Mouse (Mus musculus) forebrain, embryonic 14.5 days (tissue): ENCODE measurements at regions not wholly inside any gene's neighbourhood (a gene's known extent, or its start where the extent isn't known, plus 50 kb on each side); places are given as distances from the start of the nearest gene placed in this dataset.

Experiments used
- ATAC-seq: fragments of 200-750 bp; cut with Nextera tagmentation; 2 replicates; pipeline ENCODE4 v1.8.0; 2017; ENCODE audit warnings: mild to moderate bottlenecking, moderate library complexity
- DNase-seq: peaks from one replicate; pipeline ENCODE4 v3.0.0-alpha.2; 2015; ENCODE audit warnings: low spot score
- H3K27ac ChIP-seq: fragments of 300-500 bp; sonication (generic); 2 replicates; pipeline ENCODE4 v1.5.1; 2014; ENCODE audit warnings: low read depth, mild to moderate bottlenecking, control low read depth, low read length, moderate library complexity
- H3K27me3 ChIP-seq: fragments of 300-500 bp; sonication (generic); replicated peaks from 2 replicates; pipeline ENCODE4 v1.6.1; 2014; ENCODE audit warnings: low read length, control low read depth, mixed read lengths; ENCODE audit not compliant: control insufficient read depth, insufficient read depth
- H3K36me3 ChIP-seq: fragments of 300-500 bp; sonication (generic); 2 replicates; pipeline ENCODE4 v1.6.1; 2014; ENCODE audit warnings: low read length, control low read depth; ENCODE audit not compliant: control insufficient read depth, insufficient read depth
- H3K4me1 ChIP-seq: fragments of 300-500 bp; sonication (generic); 2 replicates; pipeline ENCODE4 v1.6.1; 2014; ENCODE audit warnings: antibody characterized with exemption, low read length, control low read depth; ENCODE audit not compliant: control insufficient read depth, insufficient read depth
- H3K4me2 ChIP-seq: fragments of 300-500 bp; sonication (generic); 2 replicates; pipeline ENCODE4 v1.6.1; 2014; ENCODE audit warnings: mild to moderate bottlenecking, control low read depth, low read length
- H3K4me3 ChIP-seq: fragments of 300-500 bp; sonication (generic); 2 replicates; pipeline ENCODE4 v1.5.1; 2014; ENCODE audit warnings: low read depth, low read length, control low read depth
- H3K9ac ChIP-seq: fragments of 300-500 bp; sonication (generic); 2 replicates; pipeline ENCODE4 v1.6.1; 2014; ENCODE audit warnings: mild to moderate bottlenecking, low read length, control low read depth, moderate library complexity
- H3K9me3 ChIP-seq: fragments of 300-500 bp; sonication (generic); replicated peaks from 2 replicates; pipeline ENCODE4 v1.6.1; 2016; ENCODE audit warnings: low read length, control low read depth, mixed read lengths; ENCODE audit not compliant: control insufficient read depth
- WGBS: fragments of 180-500 bp; shearing (Covaris S2); extraction: QIAGEN DNeasy Blood & Tissue Kit; methylation state at CpG from one replicate; pipeline ENCODE4 v1.1.7; 2014; 5-methylcytosine and 5-hydroxymethylcytosine counted together

- H3K36me3 ChIP-seq = no peaks in the 10 kb centered on the region
- H3K27ac ChIP-seq = no peak overlapping the region
- H3K9me3 ChIP-seq = no peaks in the 10 kb centered on the region
- H3K4me1 ChIP-seq = no peaks in the 10 kb centered on the region
- DNase-seq (no peak), ATAC-seq (no peak)
- no peak overlapping the region for H3K4me2 ChIP-seq
- H3K27me3 ChIP-seq = no peaks in the 10 kb centered on the region
- 30% methylated on average over 2 of the region's 2 CpGs for WGBS
- H3K4me3 ChIP-seq = no peak overlapping the region
- no peak overlapping the region for H3K9ac ChIP-seq
These were observed 165.4 kb downstream of the Tmem17 start for GRCm38 (mm10) chr11:22677337-22677736.

GRCm38 (mm10) chr11:22684576-22684975 lies 172.7 kb downstream of the Tmem17 start:
- Histone ChIP-seq H3K9me3 (no peaks in the 10 kb centered on the region), H3K36me3 (no peaks in the 10 kb centered on the region), H3K27ac (no peak overlapping the region), H3K4me2 (no peak overlapping the region), H3K27me3 (no peaks in the 10 kb centered on the region), H3K4me3 (no peak overlapping the region), H3K9ac (no peak overlapping the region), H3K4me1 (no peaks in the 10 kb centered on the region)
- 96% methylated on average over 4 of the region's 4 CpGs for WGBS
- no peak for ATAC-seq
- no peak for DNase-seq

- no peak overlapping the region for H3K4me2 ChIP-seq
- ATAC-seq = no peak
- WGBS = 88% methylated on average over 3 of the region's 3 CpGs
These were observed 169.9 kb downstream of the B3gnt2 start for GRCm38 (mm10) chr11:22690829-22691228.

GRCm38 (mm10) chr11:22692281-22692857 lies 168.4 kb downstream of the B3gnt2 start:
- H3K9me3 ChIP-seq = no peaks in the 10 kb centered on the region
- no peak overlapping the region for H3K4me3 ChIP-seq
- no peak overlapping the region for H3K9ac ChIP-seq
- H3K4me1 ChIP-seq = no peaks in the 10 kb centered on the region
- no peak for ATAC-seq
- no peak overlapping the region for H3K27ac ChIP-seq
- H3K4me2 ChIP-seq = no peak overlapping the region
- no peaks in the 10 kb centered on the region for H3K27me3 ChIP-seq
- no peak for DNase-seq
- WGBS = 92% methylated on average over 5 of the region's 5 CpGs
- H3K36me3 ChIP-seq = no peaks in the 10 kb centered on the region

More at GRCm38 (mm10) chr11:22690829-22691228, 169.9 kb downstream of the B3gnt2 start:
- Histone ChIP-seq H3K4me3 (no peak overlapping the region), H3K4me1 (no peaks in the 10 kb centered on the region), H3K27ac (no peak overlapping the region), H3K36me3 (no peaks in the 10 kb centered on the region), H3K27me3 (no peaks in the 10 kb centered on the region), H3K9me3 (no peaks in the 10 kb centered on the region), H3K9ac (no peak overlapping the region)
- DNase-seq = no peak

GRCm38 (mm10) chr11:22692941-22693341 lies 167.8 kb downstream of the B3gnt2 start:
- WGBS = 46% methylated on average over 1 of the region's 1 CpGs

GRCm38 (mm10) chr11:22693376-22693775 lies 167.4 kb downstream of the B3gnt2 start:
- no peaks in the 10 kb centered on the region for H3K27me3 ChIP-seq
- DNase-seq (no peak), ATAC-seq (no peak)
- 85% methylated on average over 2 of the region's 2 CpGs for WGBS
- H3K4me2 ChIP-seq = no peak overlapping the region
- no peak overlapping the region for H3K4me3 ChIP-seq
- H3K4me1 ChIP-seq = no peaks in the 10 kb centered on the region; the same call in 1 of the 2 replicates
- no peaks in the 10 kb centered on the region for H3K36me3 ChIP-seq
- H3K9ac ChIP-seq = no peak overlapping the region
- no peaks in the 10 kb centered on the region for H3K9me3 ChIP-seq
- H3K27ac ChIP-seq = no peak overlapping the region

More at GRCm38 (mm10) chr11:22692941-22693341, 167.8 kb downstream of the B3gnt2 start:
- ATAC-seq (no peak), DNase-seq (no peak)
- Histone ChIP-seq H3K4me3 (no peak overlapping the region), H3K36me3 (no peaks in the 10 kb centered on the region), H3K4me1 (no peaks in the 10 kb centered on the region), H3K4me2 (no peak overlapping the region), H3K27me3 (no peaks in the 10 kb centered on the region), H3K27ac (no peak overlapping the region), H3K9me3 (no peaks in the 10 kb centered on the region), H3K9ac (no peak overlapping the region)

- WGBS = 92% methylated on average over 2 of the region's 2 CpGs
- H3K4me3 ChIP-seq = no peak overlapping the region
- DNase-seq (no peak), ATAC-seq (no peak)
- no peak overlapping the region for H3K4me2 ChIP-seq
- no peak overlapping the region for H3K9ac ChIP-seq
- H3K27ac ChIP-seq = no peak overlapping the region
- no peaks in the 10 kb centered on the region for H3K27me3 ChIP-seq
- H3K36me3 ChIP-seq = no peaks in the 10 kb centered on the region
- H3K4me1 ChIP-seq = no peaks in the 10 kb centered on the region; the same call in 1 of the 2 replicates
- no peaks in the 10 kb centered on the region for H3K9me3 ChIP-seq
These were observed 166.8 kb downstream of the B3gnt2 start for GRCm38 (mm10) chr11:22693984-22694383.

GRCm38 (mm10) chr11:22694829-22695228 lies 165.9 kb downstream of the B3gnt2 start:
- H3K27me3 ChIP-seq = no peaks in the 10 kb centered on the region
- no peak overlapping the region for H3K4me2 ChIP-seq
- no peaks in the 10 kb centered on the region for H3K9me3 ChIP-seq
- WGBS = 90% methylated on average over 5 of the region's 5 CpGs
- ATAC-seq (no peak), DNase-seq (no peak)
- no peak overlapping the region for H3K4me3 ChIP-seq
- no peaks in the 10 kb centered on the region for H3K36me3 ChIP-seq
- no peak overlapping the region for H3K27ac ChIP-seq
- H3K9ac ChIP-seq = no peak overlapping the region
- no peaks in the 10 kb centered on the region; the same call in 1 of the 2 replicates for H3K4me1 ChIP-seq

- no peak for ATAC-seq
- Histone ChIP-seq H3K9ac (no peak overlapping the region), H3K27me3 (no peaks in the 10 kb centered on the region), H3K4me3 (no peak overlapping the region), H3K4me1 (no peaks in the 10 kb centered on the region; the same call in 1 of the 2 replicates), H3K4me2 (no peak overlapping the region), H3K36me3 (no peaks in the 10 kb centered on the region), H3K9me3 (no peaks in the 10 kb centered on the region), H3K27ac (no peak overlapping the region)
- no peak for DNase-seq
- 94% methylated on average over 1 of the region's 1 CpGs for WGBS
These were observed 165.5 kb downstream of the B3gnt2 start for GRCm38 (mm10) chr11:22695237-22695636.
